Mouse (Mus musculus) thymus, postnatal 36 days (tissue): Measurements from ENCODE around the gene Doc2b.

Experiments
- DNase-seq, 2 experiments: peaks; one replicate each; pipeline ENCODE4 v3.0.0; 2022; ENCODE audit warnings: mixed read lengths in 2 of 2

Gene Doc2b

DNA sequence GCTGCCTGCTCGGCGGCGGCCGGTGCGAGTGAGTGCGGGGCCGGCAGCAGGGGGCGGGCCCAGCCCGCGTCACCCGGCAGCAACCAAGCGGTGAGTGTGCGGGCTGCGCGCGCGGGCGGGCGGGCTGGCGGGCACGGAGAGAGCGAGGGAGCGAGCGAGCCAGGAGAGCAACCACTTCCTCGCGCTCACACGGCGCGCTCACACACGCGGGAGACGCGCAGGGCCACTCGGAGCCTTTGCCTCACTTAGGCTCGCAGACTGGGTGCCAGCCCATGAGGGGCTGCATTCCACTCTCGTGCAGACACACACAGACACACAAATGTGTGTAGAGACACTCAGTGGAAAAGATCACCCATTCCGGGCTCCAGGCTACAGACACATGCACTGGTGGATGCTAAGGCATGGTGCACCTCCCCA lies at the start of gene Doc2b:
TSS of gene Doc2b (minus strand) at position 21 of the 417 bp plus-strand sequence.
- DNase-seq, result peak in 1 of 2 experiments; percentile 6

GRCm38 (mm10) chr11:75842904-75843619 lies 47.2 kb upstream of the Doc2b start:
- no peak for DNase-seq

DNA sequence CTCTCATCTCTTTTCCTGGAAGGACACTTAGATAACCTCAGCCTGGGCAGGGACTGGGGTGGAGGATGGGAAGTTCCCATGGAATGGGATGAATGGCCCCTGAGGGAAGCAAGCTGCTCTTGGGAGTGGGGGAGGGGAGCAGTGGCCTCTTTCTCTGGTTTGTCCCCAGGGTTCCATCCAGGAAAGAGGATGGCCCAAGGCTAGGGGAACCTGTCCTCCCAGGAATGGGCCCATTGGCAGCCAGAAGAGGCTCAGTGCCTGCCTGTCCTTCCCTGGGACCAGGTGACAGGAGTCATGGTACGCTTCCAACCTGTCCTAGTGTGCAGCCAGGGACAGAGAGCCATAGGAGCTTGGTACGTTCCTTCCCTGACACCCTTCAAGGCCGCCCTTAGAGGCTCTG lies 45.7 kb upstream of the Doc2b start:
- DNase-seq, result no peak

- no peak for DNase-seq
Measured at GRCm38 (mm10) chr11:75839536-75840430, 43.9 kb upstream of the Doc2b start.

- no peak for DNase-seq
Measured at GRCm38 (mm10) chr11:75838861-75839426, 43.1 kb upstream of the Doc2b start.

DNA sequence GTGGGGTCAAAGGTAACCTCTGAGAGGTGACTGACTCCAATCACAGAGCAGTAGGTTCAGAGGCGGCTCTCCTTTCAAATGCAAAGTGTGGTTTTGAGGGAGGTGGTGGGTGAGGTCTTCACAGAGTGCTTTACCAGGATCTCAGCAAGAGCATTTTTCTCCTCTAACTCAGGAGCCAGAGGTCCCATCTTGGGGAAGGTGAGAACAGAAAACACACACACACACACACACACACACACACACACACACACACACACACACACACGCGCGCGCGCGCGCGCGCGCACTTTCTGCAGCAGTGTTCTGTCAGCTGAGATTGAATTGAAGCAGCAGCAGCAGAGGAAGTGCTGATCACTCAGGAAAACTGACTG lies 40.4 kb upstream of the Doc2b start:
- no peak for DNase-seq

DNA sequence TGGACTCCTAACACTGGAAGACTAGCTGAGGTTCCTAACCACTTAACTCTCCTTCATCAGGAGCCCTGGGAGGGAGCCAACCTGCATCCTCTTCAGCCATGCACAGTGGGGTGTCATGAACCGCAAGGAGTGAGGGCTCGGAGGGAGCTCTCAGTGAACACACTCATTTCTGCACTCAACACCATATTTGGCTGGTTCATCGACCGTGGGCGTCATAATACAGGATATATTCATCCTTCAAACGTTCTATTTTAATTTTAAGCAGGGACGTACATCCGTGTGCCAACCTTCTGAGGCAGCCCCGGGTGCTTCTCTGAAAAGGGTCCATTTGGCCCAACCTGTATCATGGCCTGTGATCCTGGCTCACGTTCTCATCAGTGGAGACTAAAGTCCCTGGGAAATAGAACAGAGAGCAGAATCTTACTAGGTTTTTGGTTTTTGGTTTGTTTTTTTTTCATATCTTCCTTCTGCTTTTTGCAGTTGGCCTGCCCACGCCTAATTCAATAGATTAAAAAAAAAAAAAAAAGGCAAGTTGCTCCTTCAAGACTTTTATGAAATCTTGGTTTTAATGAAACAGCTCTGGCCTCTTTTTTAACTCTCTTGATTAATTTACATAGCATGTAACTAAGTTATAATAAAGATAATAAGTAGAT lies 39.9 kb upstream of the Doc2b start:
- peak; percentile 9 to 38 for DNase-seq

- no peak for DNase-seq
Measured at GRCm38 (mm10) chr11:75833081-75833480, 37.2 kb upstream of the Doc2b start.

DNA sequence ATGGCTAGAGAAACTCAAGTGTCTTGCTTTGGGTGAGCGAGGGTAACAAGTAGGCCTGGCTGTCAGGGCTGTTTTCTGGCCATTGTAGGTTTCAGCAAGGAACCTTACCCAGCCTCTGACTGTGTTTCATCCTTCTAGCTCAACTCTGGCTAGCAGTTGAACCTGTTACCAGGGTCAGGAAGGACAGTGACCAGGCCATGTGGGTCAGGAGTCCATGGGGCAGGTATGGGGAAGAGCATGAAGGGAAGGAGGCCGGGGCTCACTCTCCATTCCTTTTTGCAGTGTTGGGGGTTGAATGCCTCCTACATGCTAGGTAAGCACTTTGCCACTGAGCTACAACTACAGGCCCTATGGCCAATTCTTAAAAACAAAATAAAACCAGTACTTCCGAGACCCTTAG lies 34.5 kb upstream of the Doc2b start:
- DNase-seq, result no peak

- DNase-seq, result no peak
Measured at GRCm38 (mm10) chr11:75827414-75827813, 31.6 kb upstream of the Doc2b start.

- no peak for DNase-seq
Measured at GRCm38 (mm10) chr11:75823506-75823905, 27.7 kb upstream of the Doc2b start.

- no peak for DNase-seq
Measured at GRCm38 (mm10) chr11:75813085-75813484, 17.2 kb upstream of the Doc2b start.

DNA sequence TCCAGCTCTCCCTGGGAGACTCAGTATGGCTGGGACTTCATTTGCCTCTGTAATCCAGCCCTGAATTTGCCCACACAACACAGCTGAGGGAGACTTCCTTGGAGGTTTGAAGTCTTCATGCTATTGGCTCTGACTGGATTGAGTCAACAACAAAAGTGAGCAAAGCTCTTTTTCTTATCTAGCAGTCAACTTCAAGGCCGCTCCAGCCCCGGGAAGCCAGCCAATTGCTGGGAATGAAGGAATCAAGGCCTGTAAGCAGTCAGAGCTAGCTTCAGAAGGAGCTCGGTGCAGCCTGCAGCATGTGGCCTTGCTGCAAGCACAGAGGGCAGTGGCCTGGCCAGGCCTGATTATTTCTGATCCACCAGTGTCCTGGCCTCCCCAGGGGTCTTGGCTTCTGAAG lies 16.1 kb upstream of the Doc2b start:
- DNase-seq, result no peak

- no peak for DNase-seq
Measured at GRCm38 (mm10) chr11:75810526-75810925, 14.7 kb upstream of the Doc2b start.

DNA sequence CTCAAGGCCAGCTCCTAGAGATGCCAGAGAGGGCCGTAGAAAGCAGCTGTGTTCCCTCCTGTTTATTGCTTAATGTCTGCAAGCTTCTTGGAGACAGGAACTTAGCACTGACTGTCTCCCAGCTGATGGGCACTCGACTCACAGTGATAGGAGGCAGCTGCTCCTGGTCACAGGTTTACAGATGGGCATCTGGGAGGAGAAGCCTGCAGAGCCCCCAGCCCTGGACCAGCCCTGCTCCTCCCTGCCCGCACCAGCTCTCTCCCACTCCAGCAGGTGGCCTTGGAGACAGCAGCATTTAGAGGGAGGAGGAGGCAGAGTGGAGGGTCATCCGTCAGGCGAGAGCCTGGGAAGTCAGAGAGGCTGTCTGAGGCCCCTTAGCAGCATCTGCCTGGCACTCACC lies 11.6 kb upstream of the Doc2b start:
- no peak for DNase-seq

GRCm38 (mm10) chr11:75801771-75802550 lies 6.1 kb upstream of the Doc2b start:
- no peak for DNase-seq

DNA sequence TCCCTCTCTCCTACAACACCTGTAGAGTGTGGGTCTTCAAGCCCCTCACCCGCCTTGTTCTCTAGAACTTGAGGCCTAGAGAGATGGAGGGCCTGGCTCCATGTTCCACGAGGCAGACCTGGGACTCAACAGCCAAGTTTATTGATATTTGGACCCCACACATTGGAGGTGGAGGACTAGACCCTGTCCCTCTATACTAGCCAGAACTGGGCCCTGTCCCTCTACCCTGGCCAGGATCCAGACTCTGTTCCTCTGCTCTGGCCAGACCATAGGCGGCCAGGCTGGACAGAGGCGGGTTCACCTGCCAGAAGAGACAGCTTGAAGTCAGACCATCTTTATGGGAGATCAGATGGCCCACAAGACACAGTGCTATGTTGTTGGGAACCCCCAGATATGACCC lies 5.5 kb upstream of the Doc2b start:
- no peak for DNase-seq

- DNase-seq, result no peak
Measured at GRCm38 (mm10) chr11:75796536-75797246, 842 bp upstream of the Doc2b start.

- no peak for DNase-seq
Measured at GRCm38 (mm10) chr11:75795321-75795636, 570 bp downstream of the Doc2b start.

DNA sequence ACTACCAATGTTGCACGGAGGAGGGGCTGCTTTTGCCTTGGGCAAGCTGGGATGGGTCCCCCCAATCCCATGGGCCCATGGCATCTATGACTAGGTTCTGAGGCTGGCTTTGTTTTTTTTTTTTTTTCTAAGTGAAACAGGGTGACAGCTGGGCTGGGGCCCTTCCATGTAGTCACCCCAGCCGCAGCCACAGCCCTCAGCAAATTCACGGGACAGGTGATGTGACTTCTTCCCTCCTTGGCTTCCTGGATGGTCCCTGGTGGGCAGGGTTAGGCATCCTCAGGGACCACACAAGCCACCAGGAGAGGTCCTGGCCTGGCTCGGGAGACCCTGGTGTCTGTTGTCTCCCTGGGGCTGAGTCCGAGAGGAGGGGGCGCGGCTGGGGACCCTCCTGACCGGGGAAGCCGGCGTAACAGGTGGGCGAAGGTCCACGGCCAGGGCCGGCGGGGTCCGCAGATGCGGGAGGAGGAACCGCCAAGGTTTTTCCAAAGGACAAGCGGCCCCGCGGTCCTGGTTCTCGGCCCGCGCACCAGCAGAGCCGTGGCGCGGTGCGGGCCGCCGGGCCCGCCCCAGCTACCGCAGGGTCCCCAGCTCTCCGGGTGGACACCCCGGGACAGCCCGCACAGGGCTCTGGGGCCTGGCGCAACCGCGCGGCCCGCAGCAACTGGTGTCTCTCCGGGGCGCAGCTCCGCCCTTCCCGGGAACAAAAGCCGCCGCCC lies 1.1 kb downstream of the Doc2b start:
- no peak for DNase-seq

- DNase-seq, result no peak
Measured at GRCm38 (mm10) chr11:75793351-75793750, 2.5 kb downstream of the Doc2b start.
